8 mouse cellular contexts compared by ENCODE assay signal in genomic region chr9:59484760-59485159, GRCm38 (mm10). TPM values are rescaled to one million over a fixed set of nuclear protein-coding genes. Genes with fewer than 3 reads are reported as not detected.
DNase-seq lines count a peak whose midpoint lies in the region; ATAC-seq and TF ChIP-seq lines count a peak whose summit lies in the region.

No protein-coding gene starts in this region.

- H3K27ac ChIP-seq in heart, adult 2 months: peak overlapping the region; percentile 94
- H3K27ac ChIP-seq in forebrain, embryonic 10.5 days: 0 out of 2 replicates have a peak overlapping the region, but pooled peaks have one; percentile 94
- H3K27ac ChIP-seq in liver, embryonic 13.5 days: peak overlapping the region; percentile 99

- H3ac ChIP-seq in C2C12 (ENCODE audit: control insufficient read depth, insufficient read length, low read depth): peak overlapping the region; percentile 60

- peak overlapping the region; percentile 87 for H3K4me3 ChIP-seq in heart, adult 2 months
- H3K4me3 ChIP-seq in C2C12 (ENCODE audit: insufficient read depth, poor library complexity, severe bottlenecking): peak overlapping the region; percentile 82
- H3K4me3 ChIP-seq in forebrain, embryonic 10.5 days: peak overlapping the region; percentile 100
- H3K4me3 ChIP-seq in liver, embryonic 13.5 days (replicated peaks): peak overlapping the region; percentile 99

- WGBS in heart, adult 2 months: 2% methylated on average over 7 of the region's 7 CpGs
- 23% methylated on average over 7 of the region's 7 CpGs for WGBS in forebrain, embryonic 10.5 days
- WGBS in liver, embryonic 13.5 days (ENCODE audit: insufficient replicate concordance): 5% methylated on average over 7 of the region's 7 CpGs

- intact Hi-C loops in heart, adult 2 months (cut with DNase I): loop anchor here (2.0 to 10.0 kb wide), 5 partner anchors 60 to 194 kb away; partner anchors contain the start of genes Adpgk and Pkm

- no peaks in the 10 kb centered on the region for H3K9me3 ChIP-seq in forebrain, embryonic 10.5 days
- H3K9me3 ChIP-seq in liver, embryonic 13.5 days (replicated peaks): no peaks in the 10 kb centered on the region

- H3K4me1 ChIP-seq in heart, adult 2 months (ENCODE audit: control insufficient read depth, insufficient read depth, low read length): peaks cover 3% of the 10 kb centered on the region
- H3K4me1 ChIP-seq in forebrain, embryonic 10.5 days: peaks cover 33% of the 10 kb centered on the region
- peaks cover 35% of the 10 kb centered on the region for H3K4me1 ChIP-seq in liver, embryonic 13.5 days (replicated peaks)

- H3K79me2 ChIP-seq in heart, adult 2 months (replicated peaks; ENCODE audit: control insufficient read depth, insufficient read depth, low read length): peaks cover 3% of the 10 kb centered on the region; the same call in 1 of the 2 replicates
- peaks cover 66% of the 10 kb centered on the region for H3K79me2 ChIP-seq in C2C12 (ENCODE audit: control insufficient read depth, insufficient read depth)

- H3K36me3 ChIP-seq in heart, adult 2 months (ENCODE audit: control insufficient read depth, insufficient read depth, low read length): peaks cover 22% of the 10 kb centered on the region
- H3K36me3 ChIP-seq in C2C12 (ENCODE audit: control insufficient read depth, insufficient read depth): peaks cover 11% of the 10 kb centered on the region
- H3K36me3 ChIP-seq in forebrain, embryonic 10.5 days (replicated peaks): peaks cover 15% of the 10 kb centered on the region
- no peaks in the 10 kb centered on the region for H3K36me3 ChIP-seq in liver, embryonic 13.5 days

- no peak for TF ChIP-seq CTCF in heart, adult 2 months (IDR thresholded peaks at IDR 0.05)
- TF ChIP-seq CTCF in C2C12 (IDR thresholded peaks at IDR 0.05; ENCODE audit: control insufficient read depth, insufficient read depth, insufficient read length): no peak

- no peaks in the 10 kb centered on the region for H3K27me3 ChIP-seq in heart, adult 2 months (ENCODE audit: control insufficient read depth, insufficient read depth, low read length)
- H3K27me3 ChIP-seq in C2C12 (ENCODE audit: control insufficient read depth, insufficient read depth, insufficient read length): no peaks in the 10 kb centered on the region
- no peaks in the 10 kb centered on the region for H3K27me3 ChIP-seq in forebrain, embryonic 10.5 days (ENCODE audit: poor library complexity, severe bottlenecking)
- no peaks in the 10 kb centered on the region for H3K27me3 ChIP-seq in liver, embryonic 13.5 days

- H3K79me3 ChIP-seq in C2C12 (ENCODE audit: low read depth): peaks cover 62% of the 10 kb centered on the region

- TF ChIP-seq EP300 in heart, adult 2 months (IDR thresholded peaks at IDR 0.05; ENCODE audit: insufficient read depth, low read depth, low read length): no peak

- H3K4me2 ChIP-seq in liver, embryonic 13.5 days: peak overlapping the region; percentile 83

- no peak for ATAC-seq in liver, embryonic 13.5 days (ENCODE audit: low read depth)

- no peak for DNase-seq in heart, adult 2 months
- no peak for DNase-seq in heart, adult 8-10 months (ENCODE audit: low spot score)
- no peak for DNase-seq in forebrain, embryonic 10.5 days (ENCODE audit: extremely low spot score, low spot score)
- no peak for DNase-seq in liver, embryonic 13.5 days
- DNase-seq in right cerebral cortex, postnatal 4 days: no peak
- DNase-seq in kidney, postnatal 14 days: no peak
- no peak for DNase-seq in retina, postnatal 1 day

- peak overlapping the region; percentile 28 for H3K9ac ChIP-seq in heart, adult 2 months (ENCODE audit: low read depth, low read length)
- peak overlapping the region; percentile 97 for H3K9ac ChIP-seq in liver, embryonic 13.5 days

- no peak for TF ChIP-seq POLR2A in heart, adult 2 months (IDR thresholded peaks at IDR 0.05; ENCODE audit: insufficient read depth, low read depth, low read length)

TF ChIP-seq in C2C12, 6 proteins besides CTCF, POLR2A, EP300 and RAD21:
- TF ChIP-seq MYOD1 (IDR thresholded peaks at IDR 0.05; ENCODE audit: control insufficient read depth, insufficient read length, low read depth): no peak
- no peak for TF ChIP-seq USF1 (IDR thresholded peaks at IDR 0.05; ENCODE audit: low read depth)
- no peak for TF ChIP-seq CEBPB (IDR thresholded peaks at IDR 0.05; ENCODE audit: low read depth)
- TF ChIP-seq FOSL1 (IDR thresholded peaks at IDR 0.05; ENCODE audit: insufficient read depth, low read length, poor library complexity, severe bottlenecking): no peak
- TF ChIP-seq MYOG (IDR thresholded peaks at IDR 0.05; ENCODE audit: control insufficient read depth, extremely low read depth, insufficient read length): no peak
- no peak for TF ChIP-seq MAX (IDR thresholded peaks at IDR 0.05)
TF ChIP-seq in C2C12: peak in this region for 0.

RNA-seq across cellular contexts. Expression of gene Arih1, which starts 1.7 kb away (rescaled TPM):
- total RNA-seq in heart, adult 2 months (2021): 10 to 100 TPM; 79.2 to 88.7 TPM
- 15.8 and 36.9 TPM in 2 replicates for polyA plus RNA-seq in heart, adult 2 months (2012; rRNA removed)
- total RNA-seq in heart, adult 8-10 months (2022): 10 to 100 TPM; 69.9 to 81.0 (median 78.4) TPM
- polyA plus RNA-seq in C2C12 (2012; fragmentation: generic; extraction: Trizol): 25.4 TPM
- 17.3 and 17.8 TPM in 2 replicates for polyA plus RNA-seq in forebrain, embryonic 10.5 days (2016; fragmentation: Nextera tagmentation; extraction: Ambion mirVana)
- 5.2 and 6.1 TPM in 2 replicates for polyA plus RNA-seq in liver, embryonic 13.5 days (2015; fragmentation: Nextera tagmentation; extraction: Ambion mirVana)

RNA-seq across cellular contexts. Expression of gene Hexa, which starts 54.6 kb away (rescaled TPM):
- total RNA-seq in heart, adult 2 months (2021): 10 to 100 TPM; 46.9 to 51.7 TPM
- polyA plus RNA-seq in heart, adult 2 months (2012; rRNA removed): 50.6 and 64.4 TPM in 2 replicates
- total RNA-seq in heart, adult 8-10 months (2022): 10 to 100 TPM; 45.0 to 50.7 (median 49.5) TPM
- polyA plus RNA-seq in C2C12 (2012; fragmentation: generic; extraction: Trizol): 83.6 TPM
- polyA plus RNA-seq in forebrain, embryonic 10.5 days (2016; fragmentation: Nextera tagmentation; extraction: Ambion mirVana): 41.8 and 42.9 TPM in 2 replicates
- polyA plus RNA-seq in liver, embryonic 13.5 days (2015; fragmentation: Nextera tagmentation; extraction: Ambion mirVana): 32.1 and 32.5 TPM in 2 replicates

RNA-seq across cellular contexts. Expression of gene Tmem202, which starts 54.9 kb away (rescaled TPM):
- under 1 TPM; 0.37 to 0.84 TPM for total RNA-seq in heart, adult 2 months (2021)
- polyA plus RNA-seq in heart, adult 2 months (2012; rRNA removed): 0.16 and 0.29 TPM in 2 replicates
- under 1 TPM; 0.40 to 0.91 (median 0.79) TPM for total RNA-seq in heart, adult 8-10 months (2022)
- polyA plus RNA-seq in C2C12 (2012; fragmentation: generic; extraction: Trizol): 0.35 TPM
- polyA plus RNA-seq in forebrain, embryonic 10.5 days (2016; fragmentation: Nextera tagmentation; extraction: Ambion mirVana): not detected in 2 replicates
- 0.16 TPM in 1 of 2 replicates, not detected in the other for polyA plus RNA-seq in liver, embryonic 13.5 days (2015; fragmentation: Nextera tagmentation; extraction: Ambion mirVana)
